Mouse (Mus musculus): ENCODE results near the gene Cntnap5c. TPM values are rescaled to one million over a fixed set of nuclear protein-coding genes. Genes with fewer than 3 reads are reported as not detected.
"Not testable (repeated sequence)": the region's sequence is repeated elsewhere in the genome, so short reads cannot be mapped to it uniquely, and the experiment has no call there.

Cntnap5c gene
- polyA plus RNA-seq, 1 experiment from 2014 or later: not detected

GRCm38 (mm10) chr17:57801180-57801579 lies 31.8 kb downstream of the Cntnap5c start:
- no peak overlapping the region for H3K4me2 ChIP-seq (ENCODE audit: low read depth, low read length)
- ATAC-seq (ENCODE audit: low read depth): no peak
- H3K27ac ChIP-seq (ENCODE audit: low read length): no peak overlapping the region
- 66% methylated on average over 1 of the region's 1 CpGs for WGBS
- H3K4me1 ChIP-seq (replicated peaks; ENCODE audit: control insufficient read depth, insufficient read depth, low read length): no peaks in the 10 kb centered on the region
- no peak overlapping the region for H3K4me3 ChIP-seq (ENCODE audit: low read length)
- H3K36me3 ChIP-seq (ENCODE audit: control insufficient read depth, insufficient read depth, low read length): no peaks in the 10 kb centered on the region
- no peaks in the 10 kb centered on the region for H3K9me3 ChIP-seq (ENCODE audit: control insufficient read depth, low read length)
- no peaks in the 10 kb centered on the region for H3K27me3 ChIP-seq (ENCODE audit: control insufficient read depth, insufficient read depth, low read depth, low read length)
- H3K9ac ChIP-seq (ENCODE audit: low read length): no peak overlapping the region

DNA sequence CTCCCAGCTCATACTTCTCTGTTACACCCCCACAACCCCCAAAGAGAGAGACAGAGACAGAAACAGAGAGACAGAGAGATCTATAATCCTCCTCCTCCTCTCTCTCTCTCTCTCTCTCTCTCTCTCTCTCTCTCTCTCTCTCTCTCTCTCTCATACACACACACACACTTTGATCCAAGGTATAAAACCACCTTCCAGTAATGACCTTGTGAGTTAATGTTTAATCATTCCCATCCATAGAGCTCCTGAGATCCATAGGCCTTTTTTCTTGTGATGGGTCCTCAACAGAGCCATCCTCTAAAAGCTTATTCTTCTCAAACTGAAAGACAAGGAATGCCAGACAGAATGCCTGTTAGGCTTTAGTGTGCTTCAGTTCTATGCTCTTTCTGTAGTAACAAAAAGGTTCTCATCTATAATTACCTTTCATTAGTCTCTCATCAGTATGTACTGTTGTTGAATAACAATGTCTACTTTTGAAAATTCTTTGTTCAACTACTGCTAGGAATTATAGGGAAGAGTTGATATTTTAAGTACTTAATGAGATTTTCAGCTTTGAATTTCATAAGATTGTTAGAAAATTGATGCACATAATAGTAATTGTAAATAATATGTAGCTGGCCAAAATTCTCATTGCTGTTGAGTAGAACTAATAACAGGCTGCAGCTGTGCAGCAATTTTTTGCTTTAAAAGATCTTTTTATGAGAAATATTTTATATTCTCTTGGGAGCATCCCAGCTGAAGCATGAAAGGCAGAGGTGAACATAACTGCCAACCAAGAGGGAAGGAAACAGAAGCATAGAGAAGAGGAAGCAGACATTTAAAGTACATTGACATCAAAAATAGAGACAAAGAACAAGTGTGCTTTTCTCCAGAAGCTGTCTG lies 68.0 kb downstream of the Cntnap5c start:
- Histone ChIP-seq H3K9ac (ENCODE audit: low read length) (no peak overlapping the region), H3K27ac (ENCODE audit: low read length) (no peak overlapping the region), H3K36me3 (ENCODE audit: control insufficient read depth, insufficient read depth, low read length) (no peaks in the 10 kb centered on the region), H3K4me3 (ENCODE audit: low read length) (no peak overlapping the region), H3K9me3 (ENCODE audit: control insufficient read depth, low read length) (no peaks in the 10 kb centered on the region), H3K27me3 (ENCODE audit: control insufficient read depth, insufficient read depth, low read depth, low read length) (no peaks in the 10 kb centered on the region), H3K4me2 (ENCODE audit: low read depth, low read length) (no peak overlapping the region), H3K4me1 (replicated peaks; ENCODE audit: control insufficient read depth, insufficient read depth, low read length) (no peaks in the 10 kb centered on the region)
- ATAC-seq (ENCODE audit: low read depth): no peak

- H3K9me3 ChIP-seq (ENCODE audit: control insufficient read depth, low read length); H3K4me1 ChIP-seq (replicated peaks; ENCODE audit: control insufficient read depth, insufficient read depth, low read length); H3K4me2 ChIP-seq (ENCODE audit: low read depth, low read length); H3K27ac ChIP-seq (ENCODE audit: low read length); H3K4me3 ChIP-seq (ENCODE audit: low read length); ATAC-seq (ENCODE audit: low read depth); H3K27me3 ChIP-seq (ENCODE audit: control insufficient read depth, insufficient read depth, low read depth, low read length); H3K9ac ChIP-seq (ENCODE audit: low read length); H3K36me3 ChIP-seq (ENCODE audit: control insufficient read depth, insufficient read depth, low read length): not testable (repeated sequence)
- WGBS: no CpG with 5 or more reads among the region's 4 CpGs
Observed at GRCm38 (mm10) chr17:57855811-57856210, 86.4 kb downstream of the Cntnap5c start.

- Histone ChIP-seq H3K9ac (ENCODE audit: low read length) (no peak overlapping the region), H3K9me3 (ENCODE audit: control insufficient read depth, low read length) (no peaks in the 10 kb centered on the region), H3K36me3 (ENCODE audit: control insufficient read depth, insufficient read depth, low read length) (no peaks in the 10 kb centered on the region), H3K27me3 (ENCODE audit: control insufficient read depth, insufficient read depth, low read depth, low read length) (no peaks in the 10 kb centered on the region), H3K4me3 (ENCODE audit: low read length) (no peak overlapping the region), H3K4me2 (ENCODE audit: low read depth, low read length) (no peak overlapping the region), H3K27ac (ENCODE audit: low read length) (no peak overlapping the region), H3K4me1 (replicated peaks; ENCODE audit: control insufficient read depth, insufficient read depth, low read length) (no peaks in the 10 kb centered on the region)
- no peak for ATAC-seq (ENCODE audit: low read depth)
Observed at GRCm38 (mm10) chr17:57865996-57866395, 96.6 kb downstream of the Cntnap5c start.

DNA sequence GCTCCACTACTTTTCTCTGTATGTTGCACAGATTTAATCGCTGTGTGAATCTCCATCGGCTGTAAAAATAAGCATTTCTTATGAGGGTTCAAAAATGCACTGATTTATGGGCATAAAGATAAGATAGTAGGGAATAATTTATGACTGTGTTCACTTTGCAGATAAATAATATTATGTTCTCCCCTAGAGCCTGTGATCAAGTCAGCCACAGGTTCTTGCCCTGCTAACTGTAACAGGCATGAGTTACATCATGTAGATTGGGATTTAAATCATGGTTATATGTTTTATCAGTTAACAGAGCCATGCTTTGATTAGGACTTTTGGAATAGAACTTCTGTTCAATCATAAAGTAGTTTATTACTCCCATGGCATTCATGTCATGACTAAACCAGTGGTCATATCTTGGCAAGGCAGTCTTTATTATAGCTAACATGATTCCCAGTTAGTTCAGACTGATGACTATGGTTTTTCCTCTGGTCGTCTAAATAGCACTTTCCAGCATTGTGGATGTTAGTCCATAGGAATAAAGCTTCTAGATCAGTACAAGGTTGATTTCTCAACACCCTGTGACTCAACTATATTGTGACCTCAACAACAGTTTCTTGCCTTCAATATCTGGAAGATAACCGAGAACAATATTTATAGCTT lies 118.5 kb downstream of the Cntnap5c start:
- Histone ChIP-seq H3K4me3 (ENCODE audit: low read length) (no peak overlapping the region), H3K9ac (ENCODE audit: low read length) (no peak overlapping the region), H3K27ac (ENCODE audit: low read length) (no peak overlapping the region), H3K4me1 (replicated peaks; ENCODE audit: control insufficient read depth, insufficient read depth, low read length) (no peaks in the 10 kb centered on the region), H3K36me3 (ENCODE audit: control insufficient read depth, insufficient read depth, low read length) (no peaks in the 10 kb centered on the region), H3K9me3 (ENCODE audit: control insufficient read depth, low read length) (no peaks in the 10 kb centered on the region), H3K4me2 (ENCODE audit: low read depth, low read length) (no peak overlapping the region), H3K27me3 (ENCODE audit: control insufficient read depth, insufficient read depth, low read depth, low read length) (no peaks in the 10 kb centered on the region)
- ATAC-seq (ENCODE audit: low read depth): no peak
- WGBS: 58% methylated on average over 4 of the region's 4 CpGs

DNA sequence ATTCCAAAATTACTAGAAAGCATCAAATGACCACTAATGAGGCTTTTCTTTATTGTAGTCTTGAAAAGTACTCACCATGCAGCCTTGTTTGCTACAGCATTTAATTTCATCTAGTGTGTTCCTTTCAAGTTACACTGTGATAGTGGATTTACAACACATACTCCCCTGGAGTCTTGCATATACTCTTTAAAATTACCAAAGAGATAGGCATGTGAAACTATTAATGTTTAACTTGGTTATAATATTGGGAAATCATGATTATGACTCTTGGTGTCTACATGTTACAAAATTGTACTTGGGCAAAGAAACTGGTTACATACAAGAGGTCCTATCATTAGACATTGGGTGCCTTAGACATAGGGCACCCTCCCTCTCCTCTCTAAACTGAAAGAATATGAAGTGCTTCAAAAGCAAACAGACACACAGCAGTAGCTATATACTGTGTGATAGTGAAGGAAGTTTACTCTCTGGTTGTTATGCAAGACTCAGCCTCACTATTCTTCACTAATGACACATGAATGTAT lies 142.5 kb downstream of the Cntnap5c start:
- ATAC-seq (ENCODE audit: low read depth): no peak
- Histone ChIP-seq H3K4me3 (ENCODE audit: low read length) (no peak overlapping the region), H3K9ac (ENCODE audit: low read length) (no peak overlapping the region), H3K4me2 (ENCODE audit: low read depth, low read length) (no peak overlapping the region), H3K36me3 (ENCODE audit: control insufficient read depth, insufficient read depth, low read length) (no peaks in the 10 kb centered on the region), H3K4me1 (replicated peaks; ENCODE audit: control insufficient read depth, insufficient read depth, low read length) (no peaks in the 10 kb centered on the region), H3K27me3 (ENCODE audit: control insufficient read depth, insufficient read depth, low read depth, low read length) (no peaks in the 10 kb centered on the region), H3K9me3 (ENCODE audit: control insufficient read depth, low read length) (no peaks in the 10 kb centered on the region), H3K27ac (ENCODE audit: low read length) (no peak overlapping the region)

GRCm38 (mm10) chr17:57984230-57984629 lies 214.9 kb downstream of the Cntnap5c start:
- Histone ChIP-seq H3K27me3 (ENCODE audit: control insufficient read depth, insufficient read depth, low read depth, low read length) (no peaks in the 10 kb centered on the region), H3K4me3 (ENCODE audit: low read length) (no peak overlapping the region), H3K9ac (ENCODE audit: low read length) (no peak overlapping the region), H3K36me3 (ENCODE audit: control insufficient read depth, insufficient read depth, low read length) (no peaks in the 10 kb centered on the region), H3K4me2 (ENCODE audit: low read depth, low read length) (no peak overlapping the region), H3K9me3 (ENCODE audit: control insufficient read depth, low read length) (no peaks in the 10 kb centered on the region), H3K4me1 (replicated peaks; ENCODE audit: control insufficient read depth, insufficient read depth, low read length) (no peaks in the 10 kb centered on the region), H3K27ac (ENCODE audit: low read length) (no peak overlapping the region)
- WGBS: 56% methylated on average over 3 of the region's 3 CpGs
- ATAC-seq (ENCODE audit: low read depth): no peak

DNA sequence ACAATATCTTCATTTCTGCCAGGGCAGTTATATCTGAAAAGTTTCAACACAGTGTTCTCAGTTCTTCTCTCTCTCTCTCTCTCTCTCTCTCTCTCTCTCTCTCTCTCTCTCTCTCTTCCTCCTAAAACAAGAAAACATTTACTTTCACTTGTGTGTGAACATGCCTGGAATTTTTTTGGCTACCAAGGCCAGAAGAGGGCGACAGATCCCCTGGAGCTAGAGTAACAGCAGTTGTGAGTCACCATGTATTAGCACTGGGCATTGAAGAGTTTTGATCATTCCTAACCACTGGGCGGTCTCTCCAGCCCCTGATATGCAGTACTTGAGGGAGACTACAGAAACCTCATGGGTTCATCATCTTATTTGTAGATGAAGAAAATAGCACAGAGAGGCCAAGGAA lies 219.1 kb downstream of the Cntnap5c start:
- Histone ChIP-seq H3K9ac (ENCODE audit: low read length) (no peak overlapping the region), H3K27me3 (ENCODE audit: control insufficient read depth, insufficient read depth, low read depth, low read length) (no peaks in the 10 kb centered on the region), H3K9me3 (ENCODE audit: control insufficient read depth, low read length) (no peaks in the 10 kb centered on the region), H3K4me2 (ENCODE audit: low read depth, low read length) (no peak overlapping the region), H3K4me3 (ENCODE audit: low read length) (no peak overlapping the region), H3K36me3 (ENCODE audit: control insufficient read depth, insufficient read depth, low read length) (no peaks in the 10 kb centered on the region), H3K4me1 (replicated peaks; ENCODE audit: control insufficient read depth, insufficient read depth, low read length) (no peaks in the 10 kb centered on the region), H3K27ac (ENCODE audit: low read length) (no peak overlapping the region)
- 36% methylated on average over 2 of the region's 2 CpGs for WGBS
- no peak for ATAC-seq (ENCODE audit: low read depth)

- WGBS: 45% methylated on average over 1 of the region's 1 CpGs
Observed at GRCm38 (mm10) chr17:57996461-57996860, 227.1 kb downstream of the Cntnap5c start.

More at GRCm38 (mm10) chr17:57996461-57996860, 227.1 kb downstream of the Cntnap5c start:
- Histone ChIP-seq H3K4me3 (ENCODE audit: low read length) (no peak overlapping the region), H3K27me3 (ENCODE audit: control insufficient read depth, insufficient read depth, low read depth, low read length) (no peaks in the 10 kb centered on the region), H3K36me3 (ENCODE audit: control insufficient read depth, insufficient read depth, low read length) (no peaks in the 10 kb centered on the region), H3K4me2 (ENCODE audit: low read depth, low read length) (no peak overlapping the region), H3K4me1 (replicated peaks; ENCODE audit: control insufficient read depth, insufficient read depth, low read length) (no peaks in the 10 kb centered on the region), H3K9me3 (ENCODE audit: control insufficient read depth, low read length) (no peaks in the 10 kb centered on the region), H3K27ac (ENCODE audit: low read length) (no peak overlapping the region), H3K9ac (ENCODE audit: low read length) (no peak overlapping the region)
- no peak for ATAC-seq (ENCODE audit: low read depth)
